Mouse (Mus musculus): ENCODE data around the gene Jun.

DNA sequence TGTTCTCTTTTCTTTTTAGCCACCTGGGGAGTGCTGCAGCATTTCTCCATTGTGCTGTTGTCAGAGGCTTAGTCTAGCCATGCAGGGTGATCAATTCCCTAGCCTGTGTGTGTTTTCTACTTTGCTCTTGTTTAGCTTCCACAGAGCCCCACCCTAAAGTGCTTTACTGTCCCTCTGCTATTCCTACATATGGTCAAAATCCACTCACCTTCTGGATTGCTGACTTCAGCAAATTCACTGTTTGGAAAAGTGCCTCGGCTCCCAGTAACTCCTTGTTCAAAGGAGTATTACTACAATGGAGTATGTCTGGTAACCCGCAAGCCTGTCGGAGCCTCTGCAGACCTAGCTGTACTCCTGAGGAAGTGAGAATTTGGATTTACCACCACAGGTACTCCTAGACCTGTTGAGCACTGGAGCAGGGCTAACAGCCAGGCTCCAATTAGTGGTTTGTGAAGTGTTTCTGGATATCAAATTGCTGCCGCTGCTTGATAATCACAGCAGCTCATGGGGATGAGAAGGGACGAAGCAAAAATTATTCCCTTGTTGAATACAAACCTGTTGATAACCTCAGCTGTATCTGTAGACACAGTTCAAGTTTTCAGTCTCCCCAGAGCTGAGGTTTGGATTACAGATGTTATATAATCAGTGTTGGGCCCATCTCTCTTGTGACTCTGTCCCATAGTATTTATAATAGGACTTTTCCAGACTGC, 3.8 kb downstream of the Jun start:
- TF ChIP-seq GATA1 (IDR thresholded peaks at IDR 0.05; ENCODE audit: borderline replicate concordance, low read length): no peak
- TF ChIP-seq FLI1 (IDR thresholded peaks at IDR 0.05; ENCODE audit: low read length): no peak

All from megakaryocyte, embryonic 14.5 days (primary cell).